Mouse (Mus musculus): ENCODE results near the gene Znfx1.

The Znfx1 gene

DNA sequence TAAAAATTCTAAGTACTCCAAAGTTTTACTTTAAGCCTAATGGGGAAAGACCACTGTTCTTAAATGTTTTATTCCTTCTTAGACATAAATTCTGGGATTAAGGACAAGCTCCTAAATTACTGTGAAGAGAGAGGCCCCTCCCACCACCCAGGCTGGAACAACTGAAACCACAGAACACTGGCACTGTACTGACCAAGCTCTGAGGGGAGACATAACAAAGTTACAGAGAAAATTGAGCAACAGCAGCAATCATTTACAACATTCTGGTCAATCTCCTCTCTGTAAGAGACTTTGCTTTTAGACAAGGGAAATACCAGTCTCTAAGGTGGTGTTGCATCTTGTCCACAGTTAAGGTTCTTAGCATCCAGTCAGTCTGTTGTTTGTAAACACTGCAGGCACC, 70.9 kb downstream of the Znfx1 start:
- DNase-seq, result no peak

DNA sequence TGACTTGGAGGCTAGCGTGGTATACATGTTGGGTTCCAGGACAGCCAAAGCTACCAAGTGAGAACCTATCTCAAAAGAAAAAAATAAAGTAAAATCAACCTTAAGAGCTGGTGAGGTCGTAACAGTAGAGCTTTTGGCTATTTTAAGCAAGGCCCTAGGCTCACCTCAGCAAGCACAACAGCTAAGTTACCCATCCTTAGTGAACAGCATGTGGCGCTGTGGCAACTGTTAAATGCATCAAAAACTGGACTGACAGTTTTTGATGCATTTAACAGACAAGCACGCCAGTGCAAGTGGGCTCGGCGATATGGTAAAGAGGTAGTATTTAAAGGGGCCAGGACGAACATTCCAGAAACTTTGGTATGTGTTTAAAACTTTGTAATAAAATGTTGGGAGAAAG, 72.0 kb downstream of the Znfx1 start:
- DNase-seq, result no peak
